Mouse (Mus musculus): ENCODE measurements around the gene Limd1. TPM values are rescaled to one million over a fixed set of nuclear protein-coding genes. Genes with fewer than 3 reads are reported as not detected.

Limd1 gene
- polyA plus RNA-seq, 1 experiment from 2014 or later: 48.3 TPM

DNA sequence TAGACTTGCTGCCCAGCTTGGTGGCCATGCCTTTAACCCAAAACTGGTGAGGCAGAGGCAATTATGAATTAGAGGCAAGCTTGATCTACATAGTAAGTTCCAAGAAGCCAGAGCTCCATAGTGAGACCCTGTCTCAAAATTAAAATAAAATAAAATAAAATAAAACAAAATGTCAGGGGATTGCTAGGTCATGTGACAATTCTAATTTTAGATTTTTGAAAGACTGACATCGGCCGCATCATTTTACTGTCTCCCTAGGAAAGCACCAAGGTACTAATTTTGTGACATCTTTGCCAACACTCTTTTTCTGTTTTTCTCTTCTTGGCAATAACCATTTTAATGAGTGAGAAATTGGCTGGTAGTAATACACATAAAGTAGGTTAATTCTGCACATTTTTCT lies 58.1 kb downstream of the Limd1 start:
- 95% methylated on average over 2 of the region's 2 CpGs for WGBS
- no peaks in the 10 kb centered on the region for H3K4me1 ChIP-seq (ENCODE audit: control insufficient read depth, insufficient read depth, low read length)
- no peak overlapping the region for H3K9ac ChIP-seq (replicated peaks; ENCODE audit: low read length)
- DNase-seq (ENCODE audit: low spot score): no peak
- H3K4me3 ChIP-seq (ENCODE audit: low read depth, low read length): no peak overlapping the region
- no peak for ATAC-seq (replicated peaks; ENCODE audit: insufficient number of reproducible peaks, low FRiP score, low TSS enrichment, low read depth)
- no peaks in the 10 kb centered on the region for H3K27me3 ChIP-seq (ENCODE audit: control insufficient read depth, insufficient read depth, low read length)
- no peak overlapping the region for H3K27ac ChIP-seq (replicated peaks; ENCODE audit: low read depth, low read length)
- no peaks in the 10 kb centered on the region for H3K9me3 ChIP-seq (replicated peaks; ENCODE audit: control insufficient read depth, low read length)
- no peak overlapping the region for H3K4me2 ChIP-seq (ENCODE audit: low read depth, low read length)
- H3K36me3 ChIP-seq (replicated peaks; ENCODE audit: control insufficient read depth, insufficient read depth, low read depth, low read length): no peaks in the 10 kb centered on the region

DNA sequence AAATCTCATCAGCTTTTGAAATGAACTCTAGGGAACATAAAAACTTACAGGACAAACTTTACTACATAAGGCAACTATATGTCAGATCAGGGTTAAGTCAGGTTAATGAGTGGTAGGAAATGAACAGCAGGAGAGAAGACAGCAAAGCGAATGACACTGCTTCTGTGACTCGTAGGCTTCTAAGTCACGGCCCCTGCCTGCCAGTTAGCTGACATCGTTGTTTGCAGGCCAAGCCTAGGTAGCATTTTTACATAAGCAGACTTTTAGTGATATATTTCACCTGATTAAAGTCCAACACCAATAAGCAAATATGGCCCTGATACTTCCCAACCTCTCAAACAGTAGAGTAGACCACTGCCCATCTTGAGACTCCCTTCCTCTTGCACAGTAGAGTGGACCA lies 59.7 kb downstream of the Limd1 start:
- H3K4me1 ChIP-seq (ENCODE audit: control insufficient read depth, insufficient read depth, low read length): no peaks in the 10 kb centered on the region
- H3K4me3 ChIP-seq (ENCODE audit: low read depth, low read length): no peak overlapping the region
- no peaks in the 10 kb centered on the region for H3K9me3 ChIP-seq (replicated peaks; ENCODE audit: control insufficient read depth, low read length)
- no peak overlapping the region for H3K27ac ChIP-seq (replicated peaks; ENCODE audit: low read depth, low read length)
- no peak for DNase-seq (ENCODE audit: low spot score)
- no peak for ATAC-seq (replicated peaks; ENCODE audit: insufficient number of reproducible peaks, low FRiP score, low TSS enrichment, low read depth)
- H3K27me3 ChIP-seq (ENCODE audit: control insufficient read depth, insufficient read depth, low read length): no peaks in the 10 kb centered on the region
- H3K9ac ChIP-seq (replicated peaks; ENCODE audit: low read length): no peak overlapping the region
- no peak overlapping the region for H3K4me2 ChIP-seq (ENCODE audit: low read depth, low read length)
- WGBS: 80% methylated on average over 4 of the region's 4 CpGs
- no peaks in the 10 kb centered on the region for H3K36me3 ChIP-seq (replicated peaks; ENCODE audit: control insufficient read depth, insufficient read depth, low read depth, low read length)

DNA sequence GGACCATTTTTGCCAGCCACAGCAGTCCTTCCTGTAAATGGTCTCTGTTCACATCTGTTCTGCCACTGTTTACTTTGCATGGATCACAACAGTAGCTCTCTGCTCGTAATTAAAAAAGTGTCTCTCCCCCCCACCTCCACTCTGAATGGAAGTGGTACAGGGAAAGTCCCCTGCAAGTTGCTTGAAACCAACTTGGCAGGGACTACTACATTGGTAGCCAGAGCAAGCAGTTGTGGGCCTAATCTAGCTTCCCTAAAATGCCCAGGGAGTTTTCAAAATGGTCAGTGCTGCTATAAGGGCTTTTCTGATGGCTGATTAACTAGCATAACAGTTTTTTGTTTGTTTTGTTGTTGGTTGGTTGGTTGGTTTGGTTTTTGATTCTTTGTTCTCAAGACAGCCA lies 60.6 kb downstream of the Limd1 start:
- WGBS: 52% methylated on average over 1 of the region's 1 CpGs
- H3K9me3 ChIP-seq (replicated peaks; ENCODE audit: control insufficient read depth, low read length): no peaks in the 10 kb centered on the region
- H3K36me3 ChIP-seq (replicated peaks; ENCODE audit: control insufficient read depth, insufficient read depth, low read depth, low read length): no peaks in the 10 kb centered on the region
- H3K4me1 ChIP-seq (ENCODE audit: control insufficient read depth, insufficient read depth, low read length): no peaks in the 10 kb centered on the region
- H3K4me2 ChIP-seq (ENCODE audit: low read depth, low read length): no peak overlapping the region
- H3K9ac ChIP-seq (replicated peaks; ENCODE audit: low read length): no peak overlapping the region
- H3K27ac ChIP-seq (replicated peaks; ENCODE audit: low read depth, low read length): no peak overlapping the region
- no peak overlapping the region for H3K4me3 ChIP-seq (ENCODE audit: low read depth, low read length)
- DNase-seq (ENCODE audit: low spot score): no peak
- ATAC-seq (replicated peaks; ENCODE audit: insufficient number of reproducible peaks, low FRiP score, low TSS enrichment, low read depth): no peak
- no peaks in the 10 kb centered on the region for H3K27me3 ChIP-seq (ENCODE audit: control insufficient read depth, insufficient read depth, low read length)

DNA sequence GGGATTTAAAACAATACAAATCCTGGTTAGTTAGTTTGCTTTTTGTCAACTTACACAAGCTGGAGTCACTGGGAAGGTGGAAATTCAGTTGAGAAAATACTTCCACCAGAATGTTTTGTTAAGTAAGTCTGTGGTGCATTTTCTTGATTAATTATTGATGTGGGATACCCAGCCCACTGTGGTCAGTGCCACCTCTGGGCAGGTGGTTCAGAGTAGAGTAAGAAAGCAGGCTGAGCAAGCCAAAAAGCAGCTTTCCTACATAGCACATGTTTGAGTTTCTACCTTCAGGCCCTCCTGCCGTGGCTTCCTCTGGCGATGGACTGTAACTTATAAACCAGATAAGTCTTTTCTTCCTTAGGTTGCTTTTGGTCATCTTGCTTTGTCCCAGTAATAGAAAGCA lies 61.3 kb downstream of the Limd1 start:
- ATAC-seq (replicated peaks; ENCODE audit: insufficient number of reproducible peaks, low FRiP score, low TSS enrichment, low read depth): no peak
- Histone ChIP-seq H3K9ac (replicated peaks; ENCODE audit: low read length) (no peak overlapping the region), H3K27me3 (ENCODE audit: control insufficient read depth, insufficient read depth, low read length) (no peaks in the 10 kb centered on the region), H3K4me2 (ENCODE audit: low read depth, low read length) (no peak overlapping the region), H3K4me3 (ENCODE audit: low read depth, low read length) (no peak overlapping the region), H3K27ac (replicated peaks; ENCODE audit: low read depth, low read length) (no peak overlapping the region), H3K9me3 (replicated peaks; ENCODE audit: control insufficient read depth, low read length) (no peaks in the 10 kb centered on the region), H3K36me3 (replicated peaks; ENCODE audit: control insufficient read depth, insufficient read depth, low read depth, low read length) (no peaks in the 10 kb centered on the region), H3K4me1 (ENCODE audit: control insufficient read depth, insufficient read depth, low read length) (no peaks in the 10 kb centered on the region)
- WGBS: 85% methylated on average over 2 of the region's 2 CpGs
- no peak for DNase-seq (ENCODE audit: low spot score)

DNA sequence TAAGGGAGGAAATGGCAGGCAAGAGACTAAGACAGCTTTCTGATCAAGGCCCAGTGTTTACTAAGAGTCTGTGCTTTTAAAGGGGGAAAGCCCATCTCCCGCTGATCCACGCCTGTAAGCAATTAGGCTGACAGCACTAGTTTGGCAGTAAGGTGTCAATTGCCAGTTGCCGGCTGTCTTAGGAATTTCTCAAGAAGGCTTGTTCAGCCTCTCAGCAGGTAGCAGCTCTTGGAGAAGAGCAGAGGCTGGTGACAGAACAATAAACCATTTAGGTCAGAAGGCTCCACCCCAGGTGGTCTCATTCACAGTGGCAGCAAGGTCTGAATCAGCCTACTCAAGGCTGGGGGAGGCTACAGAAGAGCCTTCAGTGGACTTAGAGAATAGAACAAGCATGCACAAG lies 76.1 kb downstream of the Limd1 start:
- H3K4me2 ChIP-seq (ENCODE audit: low read depth, low read length): no peak overlapping the region
- H3K9ac ChIP-seq (replicated peaks; ENCODE audit: low read length): no peak overlapping the region
- no peaks in the 10 kb centered on the region for H3K27me3 ChIP-seq (ENCODE audit: control insufficient read depth, insufficient read depth, low read length)
- no peak overlapping the region for H3K27ac ChIP-seq (replicated peaks; ENCODE audit: low read depth, low read length)
- ATAC-seq (replicated peaks; ENCODE audit: insufficient number of reproducible peaks, low FRiP score, low TSS enrichment, low read depth) (no peak; the same call in 1 of the 2 replicates), DNase-seq (ENCODE audit: low spot score) (peak; percentile 34)
- H3K36me3 ChIP-seq (replicated peaks; ENCODE audit: control insufficient read depth, insufficient read depth, low read depth, low read length): peaks cover 3% of the 10 kb centered on the region
- H3K9me3 ChIP-seq (replicated peaks; ENCODE audit: control insufficient read depth, low read length): no peaks in the 10 kb centered on the region
- 5% methylated on average over 3 of the region's 3 CpGs for WGBS
- no peak overlapping the region for H3K4me3 ChIP-seq (ENCODE audit: low read depth, low read length)
- H3K4me1 ChIP-seq (ENCODE audit: control insufficient read depth, insufficient read depth, low read length): no peaks in the 10 kb centered on the region

Other genes starting within 250 kb of the Limd1 start
- gene Tmem158, start 217.9 kb upstream of the Limd1 start, polyA plus RNA-seq (2014; fragmentation: Nextera tagmentation; extraction: Ambion mirVana): 3.9 and 4.9 TPM in 2 replicates
- 1,067 and 1,123 TPM in 2 replicates for gene Lars2, start 111.8 kb upstream of the Limd1 start, polyA plus RNA-seq (2014; fragmentation: Nextera tagmentation; extraction: Ambion mirVana)
- 53.6 and 62.4 TPM in 2 replicates for gene Sacm1l, start 51.1 kb downstream of the Limd1 start, polyA plus RNA-seq (2014; fragmentation: Nextera tagmentation; extraction: Ambion mirVana)
- 0.03 and 0.18 TPM in 2 replicates for gene Slc6a20b, start 153.9 kb downstream of the Limd1 start, polyA plus RNA-seq (2014; fragmentation: Nextera tagmentation; extraction: Ambion mirVana)
- 0.14 TPM in 1 of 2 replicates, not detected in the other for gene Ccr9, start 199.7 kb downstream of the Limd1 start, polyA plus RNA-seq (2014; fragmentation: Nextera tagmentation; extraction: Ambion mirVana)
- gene Slc6a20a, start 200.2 kb downstream of the Limd1 start, polyA plus RNA-seq (2014; fragmentation: Nextera tagmentation; extraction: Ambion mirVana): 0.13 and 0.18 TPM in 2 replicates
- gene Lztfl1, start 239.0 kb downstream of the Limd1 start, polyA plus RNA-seq (2014; fragmentation: Nextera tagmentation; extraction: Ambion mirVana): 56.1 and 60.1 TPM in 2 replicates

Data from embryonic facial prominence, embryonic 11.5 days (tissue).